ENCODE assay signal across 31 mouse cellular contexts in genomic region chr13:42954116-42954515, GRCm38 (mm10).
"Had no signal": no experiment of that assay in that cellular context is flagged by ENCODE, and none has a peak within 500 bp of the region (broad histone marks: within the 10 kb centered on the region; RNA-seq: fewer than 3 reads in every experiment).

No protein-coding gene starts in this region.

- H3K27me3 ChIP-seq: limb, embryonic 12.5 days; limb, embryonic 15.5 days; liver, embryonic 12.5 days; liver, embryonic 13.5 days; liver, embryonic 15.5 days; lung, embryonic 15.5 days; midbrain, embryonic 12.5 days; midbrain, embryonic 13.5 days; midbrain, embryonic 15.5 days; neural tube, embryonic 12.5 days had no signal

- DNase-seq: left cerebral cortex, postnatal 4 days; liver; liver, embryonic 13.5 days; liver, postnatal 0 days; lung, adult 18-20 months; lung, adult 2 months; lung, embryonic 14.5 days; lung, postnatal 10 days; lung, postnatal 14 days; lung, postnatal 36 days; lung, postnatal 4 days; midbrain, embryonic 14.5 days had no signal

- H3K4me2 ChIP-seq: limb, embryonic 12.5 days; limb, embryonic 13.5 days; limb, embryonic 15.5 days; liver, embryonic 11.5 days; liver, embryonic 12.5 days; liver, embryonic 13.5 days; liver, embryonic 15.5 days; lung, embryonic 14.5 days; lung, embryonic 15.5 days; midbrain, embryonic 12.5 days; midbrain, embryonic 13.5 days; midbrain, embryonic 15.5 days; neural tube, embryonic 12.5 days had no signal

- H3K27ac ChIP-seq: left cerebral cortex, adult 2 months; limb, embryonic 10.5 days; limb, embryonic 12.5 days; limb, embryonic 13.5 days; limb, embryonic 15.5 days; liver, embryonic 12.5 days; liver, embryonic 13.5 days; liver, embryonic 14.5 days; liver, embryonic 15.5 days; lung, embryonic 15.5 days; macrophage; midbrain, embryonic 12.5 days; midbrain, embryonic 13.5 days; midbrain, embryonic 15.5 days; neural tube, embryonic 12.5 days had no signal

- ATAC-seq: liver, embryonic 12.5 days; liver, postnatal 0 days; lung, postnatal 0 days; midbrain, embryonic 13.5 days; midbrain, embryonic 15.5 days; midbrain, embryonic 16.5 days had no signal

- H3K4me1 ChIP-seq: limb, embryonic 12.5 days; liver, embryonic 12.5 days; liver, embryonic 13.5 days; liver, embryonic 15.5 days; lung, embryonic 15.5 days; midbrain, embryonic 12.5 days; midbrain, embryonic 13.5 days; neural tube, embryonic 12.5 days had no signal

- H3K9me3 ChIP-seq: limb, embryonic 10.5 days; limb, embryonic 12.5 days; limb, embryonic 13.5 days; limb, embryonic 15.5 days; liver, embryonic 12.5 days; liver, embryonic 13.5 days; liver, embryonic 15.5 days; lung, embryonic 15.5 days; megakaryocyte, embryonic 14.5 days; midbrain, embryonic 12.5 days; midbrain, embryonic 13.5 days; midbrain, embryonic 15.5 days; neural tube, embryonic 12.5 days had no signal

- H3K4me3 ChIP-seq: left cerebral cortex, adult 2 months; limb, embryonic 10.5 days; limb, embryonic 12.5 days; limb, embryonic 13.5 days; limb, embryonic 15.5 days; liver, embryonic 12.5 days; liver, embryonic 13.5 days; liver, embryonic 15.5 days; lung, embryonic 15.5 days; megakaryocyte, embryonic 14.5 days; midbrain, embryonic 12.5 days; midbrain, embryonic 13.5 days; midbrain, embryonic 15.5 days; myocyte; neural tube, embryonic 12.5 days had no signal

- H3K9ac ChIP-seq: limb, embryonic 12.5 days; limb, embryonic 13.5 days; limb, embryonic 15.5 days; liver, embryonic 12.5 days; liver, embryonic 13.5 days; liver, embryonic 14.5 days; liver, embryonic 15.5 days; liver, postnatal 0 days; lung, embryonic 14.5 days; lung, embryonic 15.5 days; midbrain, embryonic 12.5 days; midbrain, embryonic 13.5 days; midbrain, embryonic 15.5 days; neural tube, embryonic 12.5 days had no signal

- H3K36me3 ChIP-seq: limb, embryonic 10.5 days; limb, embryonic 12.5 days; limb, embryonic 13.5 days; limb, embryonic 15.5 days; liver, embryonic 12.5 days; liver, embryonic 13.5 days; liver, embryonic 15.5 days; lung, embryonic 15.5 days; midbrain, embryonic 12.5 days; midbrain, embryonic 13.5 days; midbrain, embryonic 15.5 days; neural tube, embryonic 12.5 days had no signal
